Mouse (Mus musculus) testis, adult 2 months (tissue): Measurements from ENCODE around the gene Cct8. TPM values are rescaled to one million over a fixed set of nuclear protein-coding genes. Genes with fewer than 3 reads are reported as not detected.
A peak's percentile ranks its signal among the peaks of the same experiment; 100 is the strongest.

Source experiments
- H3K27ac ChIP-seq: fragments of 200-500 bp; 2 replicates; pipeline ENCODE4 v1.5.1; 2012; ENCODE audit warnings: low read depth, low read length; ENCODE audit not compliant: control insufficient read depth, insufficient read depth
- H3K27me3 ChIP-seq: fragments of 200-500 bp; 2 replicates; pipeline ENCODE4 v1.6.1; 2012; ENCODE audit warnings: mild to moderate bottlenecking, low read length, moderate library complexity; ENCODE audit not compliant: control insufficient read depth, insufficient read depth
- H3K36me3 ChIP-seq: fragments of 200-500 bp; 2 replicates; pipeline ENCODE4 v1.6.1; 2012; ENCODE audit warnings: mild to moderate bottlenecking, low read length; ENCODE audit not compliant: control insufficient read depth, insufficient read depth
- H3K4me1 ChIP-seq: fragments of 200-500 bp; 2 replicates; pipeline ENCODE4 v1.6.1; 2012; ENCODE audit warnings: low read length; ENCODE audit not compliant: control insufficient read depth, insufficient read depth
- H3K4me3 ChIP-seq: fragments of 200-500 bp; 2 replicates; pipeline ENCODE4 v1.5.1; 2012; ENCODE audit warnings: low read depth, mild to moderate bottlenecking, low read length, moderate library complexity, mixed read lengths; ENCODE audit not compliant: control insufficient read depth
- CTCF ChIP-seq: fragments of 200-500 bp; IDR thresholded peaks from 2 replicates; pipeline ENCODE4 v1.5.1; 2012; ENCODE audit warnings: low read depth, mild to moderate bottlenecking, inconsistent platforms, low read length, moderate library complexity; ENCODE audit not compliant: control insufficient read depth, insufficient read depth, insufficient replicate concordance
- POLR2A ChIP-seq: fragments of 200-500 bp; IDR thresholded peaks from 2 replicates; pipeline ENCODE4 v1.6.1; 2012; ENCODE audit warnings: low read depth, mild to moderate bottlenecking, inconsistent platforms, low read length, moderate library complexity; ENCODE audit not compliant: control insufficient read depth
- polyA plus RNA-seq: library from polyadenylated mRNA; depleted of rRNA; stranded (reverse); fragments of >200 nt; gene quantifications from 2 replicates; pipeline ENCODE4 v1.2.3, GENCODE M21; 2012; rRNA removed

Gene Cct8
- polyA plus RNA-seq, 1 experiment = 57.1 TPM

GRCm38 (mm10) chr16:87435411-87436205 is 60.1 kb downstream of the Cct8 start:
- 0 out of 2 replicates have a peak, but pooled peaks have one; percentile 11 for TF ChIP-seq POLR2A
- no peak for TF ChIP-seq CTCF
- H3K27ac ChIP-seq = no peak overlapping the region
- H3K4me1 ChIP-seq = peaks cover 7% of the 10 kb centered on the region
- peak overlapping the region; percentile 56 for H3K4me3 ChIP-seq
- H3K27me3 ChIP-seq = no peaks in the 10 kb centered on the region
- H3K36me3 ChIP-seq = no peaks in the 10 kb centered on the region

GRCm38 (mm10) chr16:87434946-87435345 is 60.7 kb downstream of the Cct8 start:
- Histone ChIP-seq H3K36me3 (no peaks in the 10 kb centered on the region), H3K27me3 (no peaks in the 10 kb centered on the region), H3K4me3 (no peak overlapping the region), H3K27ac (no peak overlapping the region), H3K4me1 (peaks cover 5% of the 10 kb centered on the region)
- no peak for TF ChIP-seq CTCF
- TF ChIP-seq POLR2A = no peak

GRCm38 (mm10) chr16:87434266-87434665 is 61.4 kb downstream of the Cct8 start:
- Histone ChIP-seq H3K27me3 (no peaks in the 10 kb centered on the region), H3K36me3 (no peaks in the 10 kb centered on the region), H3K4me1 (peaks cover 5% of the 10 kb centered on the region), H3K4me3 (no peak overlapping the region), H3K27ac (no peak overlapping the region)
- no peak for TF ChIP-seq POLR2A
- no peak for TF ChIP-seq CTCF

Other genes with a start within 250 kb of the Cct8 start
- 3.0 and 3.6 TPM in 2 replicates for gene N6amt1, start 141.7 kb downstream of the Cct8 start, polyA plus RNA-seq
- 38.7 and 44.6 TPM in 2 replicates for gene Ltn1, start 63.3 kb downstream of the Cct8 start, polyA plus RNA-seq
- gene Rwdd2b, start 55.3 kb downstream of the Cct8 start, polyA plus RNA-seq = 2.5 and 3.2 TPM in 2 replicates
- gene Usp16, start 41.2 kb downstream of the Cct8 start, polyA plus RNA-seq = 71.7 and 79.6 TPM in 2 replicates
- 0.90 and 1.3 TPM in 2 replicates for gene Map3k7cl, start 57.5 kb upstream of the Cct8 start, polyA plus RNA-seq
- gene Bach1, start 203.1 kb upstream of the Cct8 start, polyA plus RNA-seq = 1.0 and 1.7 TPM in 2 replicates